Mouse (Mus musculus) spleen, adult 2 months (tissue): ENCODE measurements around the gene Gm15262.

Experiments used
- CTCF ChIP-seq: fragments of 200-500 bp; IDR thresholded peaks from 2 replicates; pipeline ENCODE4 v1.5.1; 2011; ENCODE audit warnings: mild to moderate bottlenecking, inconsistent platforms; ENCODE audit not compliant: insufficient read depth, insufficient read length, insufficient replicate concordance; ENCODE audit errors: extremely low read depth
- POLR2A ChIP-seq: fragments of 200-500 bp; IDR thresholded peaks from 2 replicates; pipeline ENCODE4 v1.6.1; 2011; ENCODE audit warnings: low read depth, low read length, inconsistent platforms

DNA sequence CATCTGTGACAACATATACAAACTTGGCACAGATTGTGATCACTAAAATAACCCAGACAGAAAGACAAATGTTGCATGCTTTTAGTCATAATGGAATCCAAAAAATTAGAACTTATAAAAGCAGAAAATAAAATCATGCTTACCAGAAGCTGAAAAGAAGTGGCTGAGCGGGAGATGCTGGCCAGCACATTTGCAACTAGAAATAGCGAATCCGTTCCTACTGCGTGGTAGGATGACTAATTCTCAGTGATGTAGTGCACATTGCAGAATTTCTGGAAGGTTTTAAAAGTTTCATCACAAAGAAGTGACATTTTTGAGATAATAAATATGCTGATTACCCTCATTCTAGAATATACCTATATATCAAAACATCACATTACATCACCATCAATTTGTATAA lies 100.7 kb downstream of the Gm15262 start:
- TF ChIP-seq CTCF (no peak), POLR2A (no peak)
